Comparison of ENCODE assay signal across 26 mouse cellular contexts in genomic region chr1:172162959-172163358, GRCm38 (mm10). TPM values are rescaled to one million over a fixed set of nuclear protein-coding genes. Genes with fewer than 3 reads are reported as not detected.
DNase-seq lines count a peak whose midpoint lies in the region; ATAC-seq and TF ChIP-seq lines count a peak whose summit lies in the region.
"Had no signal": no experiment of that assay in that cellular context is flagged by ENCODE, and none has a peak within 500 bp of the region (broad histone marks: within the 10 kb centered on the region; RNA-seq: fewer than 3 reads in every experiment).

No protein-coding gene starts in this region.

- no peak for DNase-seq in heart, postnatal 0 days (ENCODE audit: low spot score)
- peak; percentile 54 to 64 for DNase-seq in kidney, adult 8-10 months
- no peak for DNase-seq in kidney, postnatal 0 days (ENCODE audit: low spot score)
- peak; percentile 16 to 28 for DNase-seq in kidney, postnatal 4 days
- DNase-seq in midbrain, embryonic 11.5 days (ENCODE audit: low spot score, missing footprints), result no peak
- no peak for DNase-seq in spleen, adult 12 weeks (ENCODE audit: low spot score)
- DNase-seq: adrenal gland, postnatal 25 days; cerebellum, adult 11-12 months; cerebellum, adult 9-11 months; embryo, embryonic 11 days; layer of hippocampus, adult 9-11 months; right cerebral cortex, adult 18-20 months; thymus, postnatal 4 days had no signal

- no peaks in the 10 kb centered on the region for H3K9me3 ChIP-seq in heart, postnatal 0 days (replicated peaks; ENCODE audit: control insufficient read depth, low read length)
- H3K9me3 ChIP-seq in heart, embryonic 11.5 days (replicated peaks; ENCODE audit: control insufficient read depth, low read length), result no peaks in the 10 kb centered on the region
- no peaks in the 10 kb centered on the region for H3K9me3 ChIP-seq in kidney, postnatal 0 days (replicated peaks; ENCODE audit: low read length)
- no peaks in the 10 kb centered on the region for H3K9me3 ChIP-seq in midbrain, embryonic 11.5 days (ENCODE audit: control insufficient read depth, low read length)
- H3K9me3 ChIP-seq: embryonic facial prominence, embryonic 12.5 days; lung, embryonic 15.5 days; midbrain, embryonic 10.5 days; neural tube, embryonic 12.5 days had no signal

- no peak overlapping the region for H3K4me3 ChIP-seq in heart, postnatal 0 days (ENCODE audit: low read depth, low read length)
- H3K4me3 ChIP-seq in heart, embryonic 11.5 days (ENCODE audit: low read depth, low read length), result no peak overlapping the region
- no peak overlapping the region for H3K4me3 ChIP-seq in kidney, postnatal 0 days (replicated peaks; ENCODE audit: low read depth, low read length)
- H3K4me3 ChIP-seq in midbrain, embryonic 11.5 days (ENCODE audit: low read depth, low read length), result no peak overlapping the region
- H3K4me3 ChIP-seq: embryonic facial prominence, embryonic 12.5 days; lung, embryonic 15.5 days; midbrain, embryonic 10.5 days; neural tube, embryonic 12.5 days had no signal

- no peak for ATAC-seq in heart, postnatal 0 days (ENCODE audit: insufficient read depth, low read depth)
- ATAC-seq in heart, embryonic 11.5 days (replicated peaks; ENCODE audit: insufficient number of reproducible peaks, low FRiP score, low TSS enrichment), result no peak
- 0 out of 2 replicates have a peak, but pooled peaks have one; percentile 57 for ATAC-seq in kidney, postnatal 0 days (replicated peaks; ENCODE audit: low FRiP score, low read depth)
- ATAC-seq in midbrain, embryonic 11.5 days (ENCODE audit: low FRiP score), result no peak
- ATAC-seq: CD4-positive, CD25-positive, alpha-beta regulatory T cell, adult 4 months; forebrain, embryonic 14.5 days; intestine, postnatal 0 days; midbrain, embryonic 16.5 days had no signal

- TF ChIP-seq CTCF in heart, postnatal 0 days (IDR thresholded peaks at IDR 0.05; ENCODE audit: low read depth), result no peak
- TF ChIP-seq CTCF in kidney, postnatal 0 days (IDR thresholded peaks at IDR 0.05; ENCODE audit: low read depth), result no peak

- no peaks in the 10 kb centered on the region for H3K27me3 ChIP-seq in heart, postnatal 0 days (ENCODE audit: control insufficient read depth, insufficient read depth, low read length)
- no peaks in the 10 kb centered on the region for H3K27me3 ChIP-seq in heart, embryonic 11.5 days (ENCODE audit: control insufficient read depth, insufficient read depth, low read length)
- H3K27me3 ChIP-seq in kidney, postnatal 0 days (ENCODE audit: insufficient read depth, low read length), result no peaks in the 10 kb centered on the region
- H3K27me3 ChIP-seq in midbrain, embryonic 11.5 days (ENCODE audit: control insufficient read depth, insufficient read depth, low read length), result no peaks in the 10 kb centered on the region
- H3K27me3 ChIP-seq: embryonic facial prominence, embryonic 12.5 days; lung, embryonic 15.5 days; neural tube, embryonic 12.5 days had no signal

- peaks cover 15% of the 10 kb centered on the region for H3K4me1 ChIP-seq in heart, postnatal 0 days (ENCODE audit: control insufficient read depth, insufficient read depth)
- H3K4me1 ChIP-seq in heart, embryonic 11.5 days (ENCODE audit: control insufficient read depth, insufficient read depth, low read length), result peaks cover 7% of the 10 kb centered on the region; the same call in 1 of the 2 replicates
- peaks cover 3% of the 10 kb centered on the region; the same call in 1 of the 2 replicates for H3K4me1 ChIP-seq in kidney, postnatal 0 days (replicated peaks; ENCODE audit: insufficient read depth, low read length)
- no peaks in the 10 kb centered on the region for H3K4me1 ChIP-seq in midbrain, embryonic 11.5 days (ENCODE audit: control insufficient read depth, insufficient read depth, low read length)
- H3K4me1 ChIP-seq: embryonic facial prominence, embryonic 12.5 days; neural tube, embryonic 12.5 days had no signal

- no peak for TF ChIP-seq EP300 in heart, postnatal 0 days (IDR thresholded peaks at IDR 0.05; ENCODE audit: low read depth)

- H3K27ac ChIP-seq in heart, postnatal 0 days (ENCODE audit: low read depth), result no peak overlapping the region
- no peak overlapping the region for H3K27ac ChIP-seq in heart, embryonic 11.5 days (ENCODE audit: low read depth, low read length)
- no peak overlapping the region for H3K27ac ChIP-seq in kidney, postnatal 0 days
- H3K27ac ChIP-seq in midbrain, embryonic 11.5 days (ENCODE audit: low read depth, low read length), result no peak overlapping the region
- H3K27ac ChIP-seq: embryonic facial prominence, embryonic 12.5 days; hindbrain, embryonic 14.5 days; lung, embryonic 15.5 days; midbrain, embryonic 10.5 days; neural tube, embryonic 12.5 days had no signal

- 0 out of 2 replicates have a peak overlapping the region, but pooled peaks have one; percentile 33 for H3K9ac ChIP-seq in heart, postnatal 0 days (replicated peaks; ENCODE audit: low read depth, low read length)
- H3K9ac ChIP-seq in heart, embryonic 11.5 days (ENCODE audit: low read depth, low read length), result no peak overlapping the region
- H3K9ac ChIP-seq in kidney, postnatal 0 days (ENCODE audit: low read depth, low read length), result no peak overlapping the region
- H3K9ac ChIP-seq in midbrain, embryonic 11.5 days (ENCODE audit: low read length), result no peak overlapping the region
- H3K9ac ChIP-seq: embryonic facial prominence, embryonic 12.5 days; hindbrain, embryonic 14.5 days; lung, embryonic 15.5 days; neural tube, embryonic 12.5 days had no signal

- no peak overlapping the region for H3K4me2 ChIP-seq in heart, postnatal 0 days (ENCODE audit: low read depth, low read length)
- H3K4me2 ChIP-seq in heart, embryonic 11.5 days, result no peak overlapping the region
- no peak overlapping the region for H3K4me2 ChIP-seq in kidney, postnatal 0 days (ENCODE audit: low read length)
- no peak overlapping the region for H3K4me2 ChIP-seq in midbrain, embryonic 11.5 days
- H3K4me2 ChIP-seq: embryonic facial prominence, embryonic 12.5 days; hindbrain, embryonic 14.5 days; liver, embryonic 11.5 days; lung, embryonic 15.5 days; neural tube, embryonic 12.5 days had no signal

- 89% methylated on average over 6 of the region's 6 CpGs for WGBS in heart, postnatal 0 days
- WGBS in heart, embryonic 11.5 days (ENCODE audit: insufficient replicate concordance), result 87% methylated on average over 6 of the region's 6 CpGs
- 43% methylated on average over 6 of the region's 6 CpGs for WGBS in kidney, postnatal 0 days
- WGBS in midbrain, embryonic 11.5 days, result 89% methylated on average over 6 of the region's 6 CpGs

- H3K36me3 ChIP-seq in heart, postnatal 0 days (replicated peaks; ENCODE audit: control insufficient read depth, insufficient read depth, low read length), result peaks cover 38% of the 10 kb centered on the region
- 0 out of 2 replicates have a peak, but pooled peaks cover 4% of the 10 kb centered on the region for H3K36me3 ChIP-seq in heart, embryonic 11.5 days (ENCODE audit: control insufficient read depth, insufficient read depth, low read length)
- H3K36me3 ChIP-seq in kidney, postnatal 0 days (ENCODE audit: insufficient read depth, low read length), result peaks cover 19% of the 10 kb centered on the region; the same call in 1 of the 2 replicates
- peaks cover 3% of the 10 kb centered on the region; the same call in 1 of the 2 replicates for H3K36me3 ChIP-seq in midbrain, embryonic 11.5 days (ENCODE audit: control insufficient read depth, insufficient read depth, low read length)

RNA-seq across cellular contexts. Expression of gene Dcaf8, which starts 15.1 kb away (rescaled TPM):
- total RNA-seq in heart, postnatal 0 days (2014; rRNA removed; ENCODE audit: low replicate concordance), result 119 and 129 TPM in 2 replicates
- polyA plus RNA-seq in heart, postnatal 0 days (2015; fragmentation: Nextera tagmentation; extraction: Ambion mirVana), result 116 and 119 TPM in 2 replicates
- 85.4 and 105 TPM in 2 replicates for polyA plus RNA-seq in heart, embryonic 11.5 days (2014; fragmentation: Nextera tagmentation; extraction: Ambion mirVana)
- polyA plus RNA-seq in kidney, postnatal 0 days (2015; fragmentation: Nextera tagmentation; extraction: Ambion mirVana), result 110 and 123 TPM in 2 replicates
- 93.9 and 100.0 TPM in 2 replicates for polyA plus RNA-seq in midbrain, embryonic 11.5 days (2014; fragmentation: Nextera tagmentation; extraction: Ambion mirVana)

RNA-seq across cellular contexts. Expression of gene Pex19, which starts 36.4 kb away (rescaled TPM):
- total RNA-seq in heart, postnatal 0 days (2014; rRNA removed; ENCODE audit: low replicate concordance), result 157 and 250 TPM in 2 replicates
- polyA plus RNA-seq in heart, postnatal 0 days (2015; fragmentation: Nextera tagmentation; extraction: Ambion mirVana), result 155 and 161 TPM in 2 replicates
- polyA plus RNA-seq in heart, embryonic 11.5 days (2014; fragmentation: Nextera tagmentation; extraction: Ambion mirVana), result 120 and 139 TPM in 2 replicates
- 133 and 136 TPM in 2 replicates for polyA plus RNA-seq in kidney, postnatal 0 days (2015; fragmentation: Nextera tagmentation; extraction: Ambion mirVana)
- 152 and 153 TPM in 2 replicates for polyA plus RNA-seq in midbrain, embryonic 11.5 days (2014; fragmentation: Nextera tagmentation; extraction: Ambion mirVana)

RNA-seq across cellular contexts. Expression of gene Pea15a, which starts 43.6 kb away (rescaled TPM):
- total RNA-seq in heart, postnatal 0 days (2014; rRNA removed; ENCODE audit: low replicate concordance), result 78.3 and 105 TPM in 2 replicates
- 99.2 and 99.3 TPM in 2 replicates for polyA plus RNA-seq in heart, postnatal 0 days (2015; fragmentation: Nextera tagmentation; extraction: Ambion mirVana)
- polyA plus RNA-seq in heart, embryonic 11.5 days (2014; fragmentation: Nextera tagmentation; extraction: Ambion mirVana), result 121 and 147 TPM in 2 replicates
- polyA plus RNA-seq in kidney, postnatal 0 days (2015; fragmentation: Nextera tagmentation; extraction: Ambion mirVana), result 91.8 and 103 TPM in 2 replicates
- 332 and 337 TPM in 2 replicates for polyA plus RNA-seq in midbrain, embryonic 11.5 days (2014; fragmentation: Nextera tagmentation; extraction: Ambion mirVana)

RNA-seq across cellular contexts. Expression of gene Casq1, which starts 56.7 kb away (rescaled TPM):
- 61.2 and 68.0 TPM in 2 replicates for total RNA-seq in heart, postnatal 0 days (2014; rRNA removed; ENCODE audit: low replicate concordance)
- polyA plus RNA-seq in heart, postnatal 0 days (2015; fragmentation: Nextera tagmentation; extraction: Ambion mirVana), result 60.3 and 65.0 TPM in 2 replicates
- polyA plus RNA-seq in heart, embryonic 11.5 days (2014; fragmentation: Nextera tagmentation; extraction: Ambion mirVana), result 205 and 230 TPM in 2 replicates
- polyA plus RNA-seq in kidney, postnatal 0 days (2015; fragmentation: Nextera tagmentation; extraction: Ambion mirVana), result 2.4 and 3.1 TPM in 2 replicates
- 1.4 and 2.1 TPM in 2 replicates for polyA plus RNA-seq in midbrain, embryonic 11.5 days (2014; fragmentation: Nextera tagmentation; extraction: Ambion mirVana)
- total RNA-seq: adrenal gland, postnatal 25 days; hematopoietic stem cell, adult 5-6 weeks; megakaryocyte progenitor cell, adult 5-6 weeks had no signal
- polyA plus RNA-seq: CD4-positive, CD25-positive, alpha-beta regulatory T cell, adult 4 months had no signal

Comparison
In these comparisons a context has a peak if more than half of its experiments do, and no peak if none do; other contexts are left out.
1. DNase-seq: peak in kidney, adult 8-10 months (2 of 2) and kidney, postnatal 4 days (2 of 2); none in heart, postnatal 0 days (single experiment), kidney, postnatal 0 days (single experiment), midbrain, embryonic 11.5 days (single experiment) and spleen, adult 12 weeks (single experiment).